Mouse (Mus musculus) retina, postnatal 7 days (tissue): ENCODE results near the gene Atp23.

ENCODE experiments used
- DNase-seq: peaks from one replicate; pipeline ENCODE4 v3.0.0-alpha.2; 2012; ENCODE audit warnings: low read depth, low spot score

Gene Atp23

GRCm38 (mm10) chr10:126900821-126901487, at the start of gene Atp23:
Gene Atp23 (minus strand): TSS chr10:126901355.
- DNase-seq = peak; percentile 65

- DNase-seq = no peak
Observed at GRCm38 (mm10) chr10:126950572-126950971, 49.4 kb upstream of the Atp23 start.

GRCm38 (mm10) chr10:126949824-126950223, 48.7 kb upstream of the Atp23 start:
- no peak for DNase-seq

DNA sequence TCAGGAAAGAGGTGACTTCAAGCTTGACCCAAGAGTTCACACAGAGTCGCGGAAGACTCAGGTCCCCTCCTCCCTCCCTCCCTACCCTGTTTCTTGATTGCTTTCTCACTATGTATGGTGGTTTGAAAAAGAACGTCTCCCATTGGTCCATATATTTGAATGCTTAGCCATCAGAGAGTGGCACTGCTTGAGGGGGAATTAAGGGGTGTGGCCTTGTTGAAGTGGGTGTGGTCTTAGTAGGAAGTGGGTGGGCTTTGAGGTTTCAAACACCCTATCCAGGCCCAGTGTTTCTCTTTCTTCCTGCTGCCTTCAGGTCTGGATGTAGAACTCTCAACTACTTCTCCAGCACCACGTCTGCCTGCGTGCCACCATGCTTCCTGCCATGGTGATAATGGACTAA, 44.4 kb upstream of the Atp23 start:
- no peak for DNase-seq

- no peak for DNase-seq
Observed at GRCm38 (mm10) chr10:126940949-126941348, 39.8 kb upstream of the Atp23 start.

- DNase-seq = no peak
Observed at GRCm38 (mm10) chr10:126935556-126936381, 34.6 kb upstream of the Atp23 start.

DNA sequence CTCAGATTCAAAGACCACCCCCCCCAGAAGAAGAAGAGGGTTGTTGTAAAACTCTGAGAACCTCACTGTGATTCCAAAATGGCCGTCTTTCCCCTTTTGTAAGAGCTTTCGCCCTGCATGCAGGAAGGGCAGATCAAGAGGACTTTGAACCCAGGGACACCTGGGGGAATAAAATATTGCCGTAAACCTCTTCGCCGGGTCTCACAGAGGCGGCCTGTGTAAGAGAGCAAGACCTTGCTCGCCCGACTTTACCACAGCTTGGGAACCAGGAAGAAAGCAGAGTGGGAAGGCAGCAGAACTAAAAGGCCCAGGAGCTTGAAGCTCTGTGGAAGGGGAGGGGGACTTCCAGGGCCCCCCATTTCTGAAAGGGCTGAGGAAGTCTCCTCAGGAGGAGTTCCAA, 34.0 kb upstream of the Atp23 start:
- no peak for DNase-seq

GRCm38 (mm10) chr10:126934561-126934960, 33.4 kb upstream of the Atp23 start:
- no peak for DNase-seq

- DNase-seq = no peak
Observed at GRCm38 (mm10) chr10:126931760-126932139, 30.6 kb upstream of the Atp23 start.

- no peak for DNase-seq
Observed at GRCm38 (mm10) chr10:126931123-126931759, 30.1 kb upstream of the Atp23 start.

DNA sequence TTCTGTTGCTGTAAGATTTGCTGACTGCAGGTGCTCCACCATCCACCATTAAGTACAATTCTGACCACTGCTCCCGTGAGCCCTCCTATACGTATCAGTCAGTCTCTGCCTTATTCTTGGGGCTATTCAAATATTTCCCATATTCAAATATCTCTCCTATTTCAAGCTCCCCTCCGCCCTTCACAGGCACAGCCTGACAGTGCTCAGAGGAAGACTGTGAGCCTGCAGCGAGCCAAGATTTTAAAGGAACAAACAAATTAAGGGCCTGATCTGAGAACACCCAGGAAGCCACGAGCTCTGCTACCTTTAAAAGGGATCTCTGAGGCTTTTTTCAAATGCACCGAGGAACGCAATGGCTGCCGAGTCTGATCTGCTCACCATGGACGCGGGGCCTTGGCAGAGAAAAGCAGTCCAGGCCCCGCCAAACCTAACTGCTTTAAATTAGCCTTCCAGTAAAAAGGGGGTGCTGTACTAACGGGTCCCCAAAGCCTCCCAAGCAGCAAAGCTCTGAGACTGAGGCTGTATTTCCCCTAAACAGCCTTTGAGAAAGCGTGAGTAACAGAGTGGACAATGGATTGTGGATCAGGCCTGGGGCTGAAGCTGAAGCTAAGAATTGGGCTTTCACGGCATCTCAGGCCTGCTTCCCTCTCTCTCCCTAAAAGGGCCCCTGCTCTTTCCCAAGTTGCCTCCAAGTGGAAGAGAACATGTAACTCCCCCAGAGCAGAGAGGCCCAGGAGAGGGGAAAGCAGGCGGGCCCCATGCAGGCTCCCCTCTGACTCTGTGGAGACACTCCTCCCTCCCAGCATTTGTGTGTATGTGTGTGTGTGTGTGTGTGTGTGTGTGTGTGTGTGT, 29.3 kb upstream of the Atp23 start:
- no peak for DNase-seq

DNA sequence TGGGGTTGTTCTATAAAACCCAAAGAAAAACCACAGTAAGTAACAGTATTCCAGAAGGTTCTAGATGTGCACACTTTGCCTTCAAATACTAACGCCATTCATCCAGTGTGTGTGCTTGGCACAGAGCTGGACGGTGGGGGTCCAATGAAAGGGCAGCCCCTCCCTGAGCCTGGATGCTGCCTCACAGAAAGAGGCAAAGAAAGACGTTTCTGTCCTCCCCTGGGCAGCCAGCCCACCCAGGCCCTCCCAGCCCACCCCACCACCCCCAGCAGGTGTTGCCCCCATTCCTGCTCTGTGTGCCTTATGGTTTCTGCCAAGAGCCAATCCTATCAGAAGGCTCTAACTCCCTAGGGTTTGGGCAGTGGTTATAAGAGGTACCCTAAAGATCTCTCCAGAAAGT, 28.4 kb upstream of the Atp23 start:
- no peak for DNase-seq

GRCm38 (mm10) chr10:126928819-126929206, 27.7 kb upstream of the Atp23 start:
- DNase-seq = no peak

- DNase-seq = no peak
Observed at GRCm38 (mm10) chr10:126928011-126928818, 27.1 kb upstream of the Atp23 start.

DNA sequence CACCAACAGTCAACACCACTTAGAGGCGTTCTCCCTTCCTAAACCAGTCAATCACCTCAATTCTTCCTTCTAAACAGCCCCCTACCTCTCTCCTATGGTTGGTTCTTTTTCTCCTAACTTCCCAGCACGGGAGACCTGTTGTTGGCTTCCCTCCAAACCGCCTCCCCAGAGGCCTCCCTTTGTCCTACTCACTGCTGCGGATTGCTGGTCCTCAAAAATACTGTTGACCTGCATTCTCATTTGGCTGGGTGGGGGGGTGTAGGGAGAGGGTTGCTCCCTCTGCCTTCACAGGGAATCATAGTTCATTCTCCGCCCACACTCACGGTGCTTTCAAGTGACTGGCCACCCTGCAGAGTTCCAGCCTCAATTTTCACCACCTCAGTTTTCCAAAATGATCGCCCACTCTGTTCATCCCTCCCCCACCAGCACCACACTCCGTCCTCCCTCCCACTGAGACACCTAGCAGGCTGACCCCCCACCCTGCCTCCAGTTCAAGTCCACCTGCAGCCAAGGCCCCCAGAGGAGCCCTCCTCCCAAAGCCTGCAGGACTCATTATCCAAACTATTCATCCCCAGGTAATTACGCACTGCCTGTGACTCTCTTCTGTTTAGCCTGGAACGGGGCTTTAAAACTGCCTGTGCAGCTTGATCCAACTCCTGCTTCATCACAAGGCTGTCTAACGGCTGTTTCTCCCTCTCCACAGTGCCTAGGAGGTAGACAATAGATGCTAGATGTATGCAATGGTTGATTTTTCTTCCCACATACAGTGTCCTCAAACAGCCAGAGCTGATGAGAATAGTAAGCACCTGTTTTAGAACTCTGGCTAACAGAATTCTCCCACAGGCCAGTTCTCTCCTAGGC, 26.2 kb upstream of the Atp23 start:
- DNase-seq = no peak

DNA sequence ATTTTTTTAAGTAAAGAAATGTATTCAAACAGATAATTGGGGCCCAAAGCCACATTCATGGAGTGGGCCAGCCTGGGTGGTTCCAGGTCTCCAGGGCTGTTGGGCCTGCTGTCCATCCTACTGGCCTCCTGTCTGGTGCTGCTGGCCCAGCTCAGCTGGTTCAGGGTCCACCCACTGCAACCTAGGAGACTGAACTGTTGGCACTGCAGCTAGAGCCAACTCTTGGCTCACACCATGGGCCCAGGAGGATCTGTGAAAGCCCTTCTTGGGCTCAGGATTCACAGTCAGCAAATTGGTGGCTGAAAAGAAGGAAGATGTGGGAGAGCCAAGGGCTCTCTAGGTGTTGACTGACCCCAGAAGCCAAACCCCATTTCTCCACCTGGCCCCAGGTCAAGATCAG, 24.2 kb upstream of the Atp23 start:
- DNase-seq = no peak

DNA sequence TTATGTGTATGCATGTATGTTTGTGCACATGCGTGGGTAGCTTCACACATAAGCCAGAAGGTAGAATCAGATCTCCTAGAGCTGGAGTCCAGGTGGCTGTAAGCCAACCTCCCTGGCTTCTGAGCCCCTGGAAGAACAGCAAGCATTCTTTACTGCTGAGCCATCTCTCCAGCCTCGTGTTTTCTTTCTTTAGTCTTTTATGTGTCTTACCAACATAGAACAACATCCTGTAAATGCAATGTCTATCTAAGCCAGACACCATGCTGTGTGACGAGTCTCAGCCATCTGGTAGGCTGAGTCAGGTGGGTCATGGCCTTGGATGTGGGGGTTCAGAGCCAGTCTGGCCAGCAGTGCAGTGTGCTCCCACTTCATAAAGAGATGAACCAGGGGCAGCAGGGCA, 22.9 kb upstream of the Atp23 start:
- DNase-seq = no peak

- no peak for DNase-seq
Observed at GRCm38 (mm10) chr10:126920220-126920619, 19.1 kb upstream of the Atp23 start.

DNA sequence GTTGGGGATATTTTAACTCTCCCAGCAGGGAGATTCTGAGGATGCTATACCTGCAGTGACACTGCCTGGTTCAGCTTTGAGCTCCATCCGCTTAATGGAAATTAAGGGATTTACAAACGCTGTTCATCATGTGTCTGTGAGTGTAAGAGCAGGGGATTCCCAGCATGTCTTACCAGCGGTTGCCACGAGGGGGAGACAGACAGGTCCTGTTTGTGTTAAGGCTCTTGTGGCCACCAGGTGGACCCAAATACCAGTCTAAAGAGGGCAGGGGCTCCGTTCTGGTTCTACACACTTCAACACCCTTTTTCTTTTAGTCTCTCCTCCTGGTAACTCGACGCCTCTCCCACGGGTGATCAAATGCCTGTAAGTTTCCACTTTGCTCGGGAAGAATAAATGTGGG, 17.9 kb upstream of the Atp23 start:
- DNase-seq = peak; percentile 96

- DNase-seq = peak; percentile 60
Observed at GRCm38 (mm10) chr10:126914288-126914687, 13.1 kb upstream of the Atp23 start.
